Mouse (Mus musculus) ES-Bruce4 (cell line): ENCODE data around the gene Rap1gap2. TPM values are rescaled to one million over a fixed set of nuclear protein-coding genes. Genes with fewer than 3 reads are reported as not detected.

ENCODE experiments used
- H3K27ac ChIP-seq: 2 replicates; pipeline ENCODE4 v1.5.1; 2012; ENCODE audit warnings: low read length, inconsistent platforms; ENCODE audit not compliant: insufficient read depth
- H3K27me3 ChIP-seq: 2 replicates; pipeline ENCODE4 v1.6.1; 2012; ENCODE audit warnings: mild to moderate bottlenecking, low read length, inconsistent platforms; ENCODE audit not compliant: control insufficient read depth, poor library complexity, insufficient read depth, severe bottlenecking
- H3K36me3 ChIP-seq: 2 replicates; pipeline ENCODE4 v1.6.1; 2012; ENCODE audit warnings: inconsistent platforms, mild to moderate bottlenecking, low read length, moderate library complexity; ENCODE audit not compliant: control insufficient read depth, poor library complexity, insufficient read depth, severe bottlenecking
- H3K4me1 ChIP-seq: one replicate; pipeline ENCODE4 v1.8.1; 2011; ENCODE audit warnings: low read length; ENCODE audit not compliant: control insufficient read depth, insufficient read depth
- H3K4me3 ChIP-seq: 2 replicates; pipeline ENCODE4 v1.5.1; 2011; ENCODE audit warnings: low read depth, mild to moderate bottlenecking, low read length
- H3K9ac ChIP-seq: 2 replicates; pipeline ENCODE4 v1.6.1; 2012; ENCODE audit warnings: low read depth, mild to moderate bottlenecking, inconsistent platforms; ENCODE audit not compliant: poor library complexity, severe bottlenecking
- H3K9me3 ChIP-seq: replicated peaks from 2 replicates; pipeline ENCODE4 v1.6.1; 2012; ENCODE audit warnings: mild to moderate bottlenecking, low read length, inconsistent platforms; ENCODE audit not compliant: control insufficient read depth, poor library complexity, insufficient read depth, severe bottlenecking
- CTCF ChIP-seq: IDR thresholded peaks from one replicate; pipeline ENCODE4 v1.8.1; 2011; ENCODE audit warnings: low read depth, low read length
- EP300 ChIP-seq: IDR thresholded peaks from 2 replicates; pipeline ENCODE4 v1.6.1; 2011; ENCODE audit warnings: low read depth, low read length; ENCODE audit not compliant: insufficient read depth
- POLR2A ChIP-seq: IDR thresholded peaks from one replicate; pipeline ENCODE4 v1.8.1; 2011; ENCODE audit warnings: low read length; ENCODE audit not compliant: insufficient read depth
- polyA plus RNA-seq: library from polyadenylated mRNA; stranded (reverse); fragments of >200 nt; gene quantifications from 2 replicates; pipeline ENCODE4 v1.2.4, GENCODE M21; 2011; ENCODE audit warnings: low read depth; ENCODE audit not compliant: missing spikeins, insufficient read depth, insufficient read length

The Rap1gap2 gene
- polyA plus RNA-seq, 1 experiment = 5.7 TPM

GRCm38 (mm10) chr11:74493172-74493862 is 117.4 kb downstream of the Rap1gap2 start:
- H3K9me3 ChIP-seq = no peaks in the 10 kb centered on the region
- H3K9ac ChIP-seq = no peak overlapping the region
- H3K4me1 ChIP-seq = no peaks in the 10 kb centered on the region
- no peak for TF ChIP-seq CTCF
- TF ChIP-seq EP300 = no peak
- no peak for TF ChIP-seq POLR2A
- no peak overlapping the region for H3K4me3 ChIP-seq
- no peaks in the 10 kb centered on the region for H3K27me3 ChIP-seq
- no peaks in the 10 kb centered on the region for H3K36me3 ChIP-seq
- H3K27ac ChIP-seq = no peak overlapping the region

GRCm38 (mm10) chr11:74491130-74491529 is 119.6 kb downstream of the Rap1gap2 start:
- Histone ChIP-seq H3K36me3 (no peaks in the 10 kb centered on the region), H3K27ac (no peak overlapping the region), H3K9ac (no peak overlapping the region), H3K4me3 (no peak overlapping the region), H3K4me1 (no peaks in the 10 kb centered on the region), H3K27me3 (no peaks in the 10 kb centered on the region), H3K9me3 (no peaks in the 10 kb centered on the region)
- TF ChIP-seq POLR2A = no peak
- TF ChIP-seq CTCF = no peak
- TF ChIP-seq EP300 = no peak

GRCm38 (mm10) chr11:74489239-74489638 is 121.5 kb downstream of the Rap1gap2 start:
- Histone ChIP-seq H3K9ac (no peak overlapping the region), H3K27ac (no peak overlapping the region), H3K4me3 (no peak overlapping the region), H3K27me3 (no peaks in the 10 kb centered on the region), H3K4me1 (no peaks in the 10 kb centered on the region), H3K9me3 (no peaks in the 10 kb centered on the region), H3K36me3 (no peaks in the 10 kb centered on the region)
- no peak for TF ChIP-seq EP300
- no peak for TF ChIP-seq POLR2A
- no peak for TF ChIP-seq CTCF

- Histone ChIP-seq H3K9ac (no peak overlapping the region), H3K4me1 (no peaks in the 10 kb centered on the region), H3K27me3 (no peaks in the 10 kb centered on the region), H3K36me3 (no peaks in the 10 kb centered on the region), H3K9me3 (no peaks in the 10 kb centered on the region), H3K27ac (no peak overlapping the region), H3K4me3 (no peak overlapping the region)
- TF ChIP-seq CTCF = no peak
- TF ChIP-seq POLR2A = no peak
- TF ChIP-seq EP300 = no peak
Observed at GRCm38 (mm10) chr11:74487952-74488351, 122.8 kb downstream of the Rap1gap2 start.

- Histone ChIP-seq H3K9me3 (no peaks in the 10 kb centered on the region), H3K27ac (no peak overlapping the region), H3K36me3 (no peaks in the 10 kb centered on the region), H3K27me3 (no peaks in the 10 kb centered on the region), H3K9ac (no peak overlapping the region), H3K4me1 (no peaks in the 10 kb centered on the region), H3K4me3 (no peak overlapping the region)
- TF ChIP-seq EP300 (no peak), POLR2A (no peak)
Observed at GRCm38 (mm10) chr11:74485435-74486217, 125.1 kb downstream of the Rap1gap2 start.

GRCm38 (mm10) chr11:74483871-74484270 is 126.8 kb downstream of the Rap1gap2 start:
- Histone ChIP-seq H3K9me3 (no peaks in the 10 kb centered on the region), H3K27me3 (no peaks in the 10 kb centered on the region), H3K4me1 (no peaks in the 10 kb centered on the region), H3K4me3 (no peak overlapping the region), H3K36me3 (no peaks in the 10 kb centered on the region), H3K27ac (no peak overlapping the region), H3K9ac (no peak overlapping the region)
- no peak for TF ChIP-seq POLR2A
- no peak for TF ChIP-seq EP300
- TF ChIP-seq CTCF = no peak
